Mouse (Mus musculus) embryonic fibroblast, embryonic 13.5 days (primary cell): ENCODE measurements at regions not wholly inside any gene's neighbourhood (a gene's known extent, or its start where the extent isn't known, plus 50 kb on each side); places are given as distances from the start of the nearest gene placed in this dataset.

Experiments
- CTCF ChIP-seq: IDR thresholded peaks from 2 replicates; pipeline ENCODE4 v1.5.1; 2011; ENCODE audit warnings: mild to moderate bottlenecking, control low read depth, low read length, moderate library complexity, borderline replicate concordance; ENCODE audit not compliant: insufficient read depth
- POLR2A ChIP-seq: IDR thresholded peaks from 2 replicates; pipeline ENCODE4 v1.6.1; 2011; ENCODE audit warnings: low read depth, mild to moderate bottlenecking, control low read depth, low read length, moderate library complexity

- TF ChIP-seq CTCF (no peak), POLR2A (no peak)
These were observed 91.1 kb upstream of the Gm28710 start for GRCm38 (mm10) chr5:16700546-16700945.
